Mouse (Mus musculus) forebrain, postnatal 0 days (tissue): ENCODE results near the gene Cnot2. TPM values are rescaled to one million over a fixed set of nuclear protein-coding genes. Genes with fewer than 3 reads are reported as not detected.
"Not testable (repeated sequence)": the region's sequence is repeated elsewhere in the genome, so short reads cannot be mapped to it uniquely, and the experiment has no call there.

ENCODE experiments used
- ATAC-seq: fragments of 200-750 bp; cut with Nextera tagmentation; 2 replicates; pipeline ENCODE4 v1.8.0; 2017; ENCODE audit warnings: mild to moderate bottlenecking, moderate library complexity
- DNase-seq: peaks from one replicate; pipeline ENCODE4 v3.0.0-alpha.2; 2015
- H3K27ac ChIP-seq: fragments of 300-500 bp; sonication (generic); 2 replicates; pipeline ENCODE4 v1.5.1; 2014; ENCODE audit warnings: low read depth, mild to moderate bottlenecking, antibody characterized with exemption, low read length, moderate library complexity, mixed read lengths
- H3K27me3 ChIP-seq: fragments of 300-500 bp; sonication (generic); 2 replicates; pipeline ENCODE4 v1.6.1; 2014; ENCODE audit warnings: mild to moderate bottlenecking, low read length, mixed read lengths; ENCODE audit not compliant: insufficient read depth
- H3K36me3 ChIP-seq: fragments of 300-500 bp; sonication (generic); 2 replicates; pipeline ENCODE4 v1.6.1; 2014; ENCODE audit warnings: mild to moderate bottlenecking, moderate library complexity; ENCODE audit not compliant: insufficient read depth
- H3K4me1 ChIP-seq: fragments of 300-500 bp; sonication (generic); 2 replicates; pipeline ENCODE4 v1.6.1; 2014; ENCODE audit warnings: antibody characterized with exemption; ENCODE audit not compliant: insufficient read depth
- H3K4me2 ChIP-seq: fragments of 300-500 bp; sonication (generic); 2 replicates; pipeline ENCODE4 v1.6.1; 2014; ENCODE audit warnings: low read depth, mild to moderate bottlenecking, moderate library complexity
- H3K4me3 ChIP-seq: fragments of 300-500 bp; sonication (generic); 2 replicates; pipeline ENCODE4 v1.5.1; 2014; ENCODE audit warnings: low read depth, low read length, mixed read lengths
- H3K9ac ChIP-seq: fragments of 300-500 bp; sonication (generic); 2 replicates; pipeline ENCODE4 v1.6.1; 2014; ENCODE audit warnings: mild to moderate bottlenecking
- H3K9me3 ChIP-seq: fragments of 300-500 bp; sonication (generic); 2 replicates; pipeline ENCODE4 v1.6.1; 2016; ENCODE audit warnings: low read length
- CTCF ChIP-seq: sonication (generic); IDR thresholded peaks from 2 replicates; pipeline ENCODE4 v1.5.1; 2016; ENCODE audit warnings: antibody characterized with exemption, control low read depth, low read depth
- WGBS: fragments of 180-500 bp; shearing (Covaris S2); extraction: QIAGEN DNeasy Blood & Tissue Kit; methylation state at CpG from one replicate; pipeline ENCODE4 v1.1.7; 2014; 5-methylcytosine and 5-hydroxymethylcytosine counted together
- polyA plus RNA-seq: library from polyadenylated mRNA; unstranded; fragments of >200 nt; fragmentation: Nextera tagmentation; extraction: Ambion mirVana; gene quantifications from 2 replicates; pipeline ENCODE4 v1.2.1, GENCODE M21; 2015
- total RNA-seq: library from RNA; depleted of rRNA; stranded (reverse); fragments of >200 nt; gene quantifications from 2 replicates; pipeline ENCODE4 v1.2.3, GENCODE M21; 2014

Cnot2 gene
- total and polyA plus RNA-seq, 2 experiments from 2014 or later: 75.8 to 111 TPM

- no peaks in the 10 kb centered on the region for H3K36me3 ChIP-seq
- no peak overlapping the region for H3K4me2 ChIP-seq
- WGBS: 82% methylated on average over 7 of the region's 7 CpGs
- no peaks in the 10 kb centered on the region for H3K4me1 ChIP-seq
- no peak overlapping the region for H3K9ac ChIP-seq
- TF ChIP-seq CTCF: no peak
- no peak overlapping the region for H3K27ac ChIP-seq
- DNase-seq (no peak), ATAC-seq (no peak)
- H3K9me3 ChIP-seq: no peaks in the 10 kb centered on the region
- no peak overlapping the region for H3K4me3 ChIP-seq
- H3K27me3 ChIP-seq: no peaks in the 10 kb centered on the region
These were observed 10.8 kb downstream of the Cnot2 start for GRCm38 (mm10) chr10:116570526-116570925.

- no peak for TF ChIP-seq CTCF
- H3K4me2 ChIP-seq: no peak overlapping the region
- H3K4me1 ChIP-seq: no peaks in the 10 kb centered on the region
- no peaks in the 10 kb centered on the region for H3K9me3 ChIP-seq
- DNase-seq (no peak), ATAC-seq (no peak)
- no peaks in the 10 kb centered on the region for H3K36me3 ChIP-seq
- WGBS: 74% methylated on average over 1 of the region's 1 CpGs
- H3K27me3 ChIP-seq: no peaks in the 10 kb centered on the region
- H3K9ac ChIP-seq: no peak overlapping the region
- no peak overlapping the region for H3K4me3 ChIP-seq
- no peak overlapping the region for H3K27ac ChIP-seq
These were observed 12.8 kb downstream of the Cnot2 start for GRCm38 (mm10) chr10:116568539-116568938.

GRCm38 (mm10) chr10:116567491-116568405 lies 13.6 kb downstream of the Cnot2 start:
- ATAC-seq: no peak
- no peak overlapping the region for H3K4me2 ChIP-seq
- H3K4me1 ChIP-seq: no peaks in the 10 kb centered on the region

GRCm38 (mm10) chr10:116566492-116566891 lies 14.8 kb downstream of the Cnot2 start:
- not testable (repeated sequence) for H3K36me3 ChIP-seq, H3K27ac ChIP-seq, H3K4me1 ChIP-seq, ATAC-seq, H3K4me2 ChIP-seq, H3K27me3 ChIP-seq, H3K9me3 ChIP-seq, DNase-seq, H3K9ac ChIP-seq, H3K4me3 ChIP-seq
- 86% methylated on average over 4 of the region's 4 CpGs for WGBS

More at GRCm38 (mm10) chr10:116567491-116568405, 13.6 kb downstream of the Cnot2 start:
- Histone ChIP-seq H3K4me3 (no peak overlapping the region), H3K27me3 (no peaks in the 10 kb centered on the region), H3K27ac (no peak overlapping the region), H3K9ac (no peak overlapping the region), H3K36me3 (no peaks in the 10 kb centered on the region), H3K9me3 (no peaks in the 10 kb centered on the region)
- DNase-seq: no peak
- TF ChIP-seq CTCF: no peak
- 85% methylated on average over 7 of the region's 7 CpGs for WGBS

- no peak overlapping the region for H3K4me3 ChIP-seq
- no peak for TF ChIP-seq CTCF
- no peak overlapping the region for H3K9ac ChIP-seq
- no peaks in the 10 kb centered on the region for H3K27me3 ChIP-seq
- H3K4me1 ChIP-seq: no peaks in the 10 kb centered on the region
- no peaks in the 10 kb centered on the region for H3K9me3 ChIP-seq
- 94% methylated on average over 14 of the region's 14 CpGs for WGBS
- ATAC-seq (no peak), DNase-seq (no peak)
- no peak overlapping the region for H3K4me2 ChIP-seq
- H3K36me3 ChIP-seq: no peaks in the 10 kb centered on the region
- no peak overlapping the region for H3K27ac ChIP-seq
These were observed 16.3 kb downstream of the Cnot2 start for GRCm38 (mm10) chr10:116564828-116565602.

GRCm38 (mm10) chr10:116562731-116563480 lies 18.4 kb downstream of the Cnot2 start:
- Histone ChIP-seq H3K36me3 (no peaks in the 10 kb centered on the region), H3K9me3 (no peaks in the 10 kb centered on the region), H3K4me1 (no peaks in the 10 kb centered on the region), H3K9ac (no peak overlapping the region), H3K27me3 (no peaks in the 10 kb centered on the region), H3K4me2 (no peak overlapping the region), H3K27ac (no peak overlapping the region), H3K4me3 (no peak overlapping the region)
- DNase-seq (no peak), ATAC-seq (no peak)
- TF ChIP-seq CTCF: no peak
- WGBS: 68% methylated on average over 4 of the region's 4 CpGs
